Mouse (Mus musculus): ENCODE data around the gene Abcc3.
"Not testable (repeated sequence)": the region's sequence is repeated elsewhere in the genome, so short reads cannot be mapped to it uniquely, and the experiment has no call there.

Abcc3 gene

DNA sequence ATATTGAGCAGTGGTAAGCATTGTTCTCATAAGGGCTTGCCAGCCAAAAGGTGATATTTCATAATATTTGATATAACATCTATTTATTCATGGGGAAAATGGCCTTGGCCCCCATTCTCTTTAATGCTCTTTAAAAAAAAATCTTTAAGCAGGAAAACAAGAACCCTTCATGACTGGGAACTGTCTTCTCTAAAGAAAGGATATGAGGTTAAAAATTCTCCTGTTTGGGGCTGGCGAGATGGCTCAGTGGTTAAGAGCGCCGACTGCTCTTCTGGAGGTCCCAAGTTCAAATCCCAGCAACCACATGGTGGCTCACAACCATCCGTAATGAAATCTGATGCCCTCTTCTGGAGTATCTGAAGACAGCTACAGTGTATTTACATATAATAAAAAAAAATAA lies 9.2 kb upstream of the Abcc3 start:
- DNase-seq (ENCODE audit: low spot score), result not testable (repeated sequence)

DNA sequence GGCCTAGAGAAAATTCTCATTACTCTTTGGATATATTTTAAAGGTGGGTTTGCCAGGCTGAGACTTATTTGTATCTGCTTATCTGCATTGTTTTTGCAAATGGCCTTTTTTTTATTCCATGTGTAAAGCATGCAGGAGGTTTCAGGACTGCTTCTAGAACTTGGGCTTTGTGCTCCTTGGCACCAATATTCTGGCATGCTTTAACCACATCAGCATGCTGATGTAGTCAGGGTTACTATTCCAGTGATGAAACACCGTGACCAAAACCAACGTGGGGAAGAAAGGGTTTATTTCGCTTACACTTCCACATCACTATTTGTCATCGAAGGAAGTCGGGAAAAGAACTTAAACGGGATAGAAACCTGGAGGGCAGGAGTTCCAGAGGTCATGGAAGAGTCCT lies 8.2 kb upstream of the Abcc3 start:
- no peak for DNase-seq (ENCODE audit: low spot score)

DNA sequence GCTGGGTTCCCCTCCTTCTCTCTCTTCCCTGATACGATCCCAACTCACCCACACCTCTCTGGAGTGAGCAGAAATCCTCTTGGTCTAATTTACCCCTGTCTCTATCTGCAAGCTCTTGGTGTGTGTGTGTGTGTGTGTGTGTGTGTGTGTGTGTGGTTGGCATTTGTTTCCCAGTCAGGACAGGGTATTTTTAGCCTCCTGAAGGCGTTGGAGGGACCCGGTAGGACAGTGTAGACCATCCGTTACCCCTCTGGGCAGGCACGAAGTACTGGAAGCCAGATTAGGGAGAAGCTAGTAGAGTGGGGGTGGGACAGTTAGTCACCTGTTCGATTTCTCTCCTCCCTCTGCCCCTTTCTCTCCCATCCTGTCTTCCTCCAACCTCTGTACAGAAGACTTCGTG lies 1.3 kb upstream of the Abcc3 start:
- DNase-seq (ENCODE audit: low spot score), result no peak

DNA sequence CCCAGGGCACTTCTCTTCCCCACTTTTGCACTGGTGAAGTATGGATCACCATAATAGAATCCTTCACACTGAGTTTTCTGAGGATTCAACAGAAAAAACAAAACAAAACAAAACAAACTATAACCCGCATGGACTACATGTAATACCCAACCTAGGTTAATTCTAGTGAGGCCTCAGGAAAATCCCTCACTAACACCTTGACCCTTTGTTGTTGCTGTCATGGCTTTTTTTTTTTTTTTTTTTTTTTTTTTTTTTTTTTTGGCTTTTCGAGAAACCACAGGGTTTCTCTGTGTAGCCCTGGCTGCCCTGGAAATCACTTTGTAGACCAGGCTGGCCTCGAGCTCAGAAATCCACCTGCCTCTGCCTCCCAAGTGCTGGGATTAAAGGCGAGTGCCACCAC lies 693 bp upstream of the Abcc3 start:
- DNase-seq (ENCODE audit: low spot score), result not testable (repeated sequence)

DNA sequence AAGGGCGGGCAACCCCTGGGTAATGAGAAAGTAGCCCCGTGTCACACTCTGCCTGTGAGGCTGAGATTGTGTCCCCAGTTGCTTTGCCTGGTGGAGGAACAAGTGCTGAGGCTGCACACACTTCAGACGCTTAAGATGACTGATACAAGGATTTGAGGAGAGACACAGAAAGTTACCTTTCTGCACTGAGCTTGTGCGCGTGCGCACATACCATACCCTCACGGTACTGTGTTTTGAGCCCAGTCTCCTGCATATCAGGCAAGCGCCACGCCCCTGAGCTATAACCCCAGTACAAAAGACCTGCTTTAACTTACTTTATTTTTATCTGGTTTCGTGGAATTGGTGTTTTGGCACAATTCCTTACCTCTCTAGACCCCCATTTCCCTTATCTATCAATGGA lies 1.1 kb downstream of the Abcc3 start:
- DNase-seq (ENCODE audit: low spot score), result no peak

DNA sequence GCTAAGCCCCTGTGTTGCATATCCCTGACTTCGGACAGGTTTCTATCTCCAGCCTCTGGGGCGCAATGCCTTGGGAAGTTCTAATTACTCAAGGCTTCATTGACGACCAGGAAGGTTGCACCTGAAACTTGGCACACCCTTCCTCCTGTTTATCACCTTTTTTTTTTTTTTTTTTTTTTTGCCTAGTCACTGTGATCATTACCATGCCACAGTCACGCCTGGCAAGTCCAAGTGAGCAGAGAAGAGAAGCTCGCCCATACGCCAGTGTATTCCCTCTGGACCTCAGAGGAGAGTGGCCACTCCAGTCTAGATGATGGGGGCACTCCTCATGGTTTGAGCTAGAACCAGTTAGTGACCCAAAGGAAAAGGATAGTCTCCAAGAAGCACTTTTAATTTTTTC lies 2.0 kb downstream of the Abcc3 start:
- DNase-seq (ENCODE audit: low spot score), result no peak

DNA sequence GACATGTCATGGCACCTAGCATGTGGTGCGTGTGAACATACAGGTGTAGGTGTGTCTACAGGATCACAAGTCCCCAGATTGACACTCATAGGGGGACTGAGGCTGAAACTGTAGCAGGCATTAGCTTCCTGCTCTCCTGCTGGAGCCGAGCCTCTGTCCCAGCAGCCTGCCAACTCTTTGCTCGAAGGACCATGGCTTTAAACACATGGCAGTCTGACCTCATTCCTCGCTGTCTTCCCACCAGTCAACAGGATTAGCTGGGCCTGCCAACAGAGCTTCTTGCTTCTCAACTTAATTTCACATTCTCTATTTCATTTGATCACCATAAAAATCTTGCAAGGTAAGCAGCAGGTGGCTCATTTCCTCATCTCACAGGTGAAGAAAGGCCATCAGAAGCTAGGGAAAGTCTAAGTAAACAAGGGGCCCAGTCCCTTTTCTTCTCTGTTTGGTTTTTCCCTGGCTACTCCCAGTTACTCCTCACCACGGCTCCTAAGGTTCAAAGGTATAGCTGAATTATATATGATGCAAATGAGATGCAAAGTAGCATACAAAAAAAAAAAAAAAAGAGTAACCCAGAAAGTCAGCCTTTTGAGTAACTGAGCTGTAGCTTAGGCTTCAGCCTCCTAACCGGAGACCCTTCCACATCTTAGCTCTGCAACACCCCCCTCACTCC lies 2.9 kb downstream of the Abcc3 start:
- DNase-seq (ENCODE audit: low spot score), result no peak

DNA sequence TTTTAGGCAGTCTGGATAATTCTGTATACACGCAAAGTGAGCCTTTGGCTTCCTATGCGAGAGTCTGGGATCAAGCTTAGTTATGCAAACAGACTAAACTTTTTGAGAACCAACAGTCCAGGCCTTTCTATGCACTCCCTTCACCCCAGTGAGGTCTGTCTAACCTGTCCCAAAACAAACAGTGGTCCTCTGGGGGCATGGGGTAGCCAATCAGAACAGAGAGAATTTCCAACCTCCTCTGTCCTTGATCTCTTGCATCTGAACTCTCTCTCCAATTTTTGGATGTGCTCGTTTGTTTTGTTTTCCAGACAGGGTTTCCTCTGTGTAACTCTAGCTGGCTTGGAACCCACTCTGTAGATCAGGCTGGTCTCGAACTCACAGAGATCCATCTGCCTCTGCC lies 3.8 kb downstream of the Abcc3 start:
- no peak for DNase-seq (ENCODE audit: low spot score)

DNA sequence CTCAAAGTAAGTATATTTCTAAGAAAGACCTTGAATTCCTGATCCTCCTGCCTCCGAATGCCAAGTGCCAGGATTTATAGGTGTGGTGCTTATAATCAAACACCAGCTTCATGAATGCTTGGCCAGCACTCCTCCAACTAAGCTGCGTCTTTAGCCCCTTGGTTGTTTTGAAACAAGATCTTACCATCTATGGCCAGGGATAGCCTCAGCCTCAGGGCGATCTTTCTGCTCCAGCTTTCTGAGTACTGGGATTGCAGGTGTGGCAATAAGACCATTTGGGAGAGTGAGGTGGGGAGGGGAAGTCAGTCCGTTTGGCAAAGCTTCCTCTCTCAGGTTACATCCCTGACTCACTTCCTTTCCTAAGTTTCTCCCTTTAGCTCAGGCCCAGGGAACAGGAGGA lies 5.0 kb downstream of the Abcc3 start:
- no peak for DNase-seq (ENCODE audit: low spot score)

DNA sequence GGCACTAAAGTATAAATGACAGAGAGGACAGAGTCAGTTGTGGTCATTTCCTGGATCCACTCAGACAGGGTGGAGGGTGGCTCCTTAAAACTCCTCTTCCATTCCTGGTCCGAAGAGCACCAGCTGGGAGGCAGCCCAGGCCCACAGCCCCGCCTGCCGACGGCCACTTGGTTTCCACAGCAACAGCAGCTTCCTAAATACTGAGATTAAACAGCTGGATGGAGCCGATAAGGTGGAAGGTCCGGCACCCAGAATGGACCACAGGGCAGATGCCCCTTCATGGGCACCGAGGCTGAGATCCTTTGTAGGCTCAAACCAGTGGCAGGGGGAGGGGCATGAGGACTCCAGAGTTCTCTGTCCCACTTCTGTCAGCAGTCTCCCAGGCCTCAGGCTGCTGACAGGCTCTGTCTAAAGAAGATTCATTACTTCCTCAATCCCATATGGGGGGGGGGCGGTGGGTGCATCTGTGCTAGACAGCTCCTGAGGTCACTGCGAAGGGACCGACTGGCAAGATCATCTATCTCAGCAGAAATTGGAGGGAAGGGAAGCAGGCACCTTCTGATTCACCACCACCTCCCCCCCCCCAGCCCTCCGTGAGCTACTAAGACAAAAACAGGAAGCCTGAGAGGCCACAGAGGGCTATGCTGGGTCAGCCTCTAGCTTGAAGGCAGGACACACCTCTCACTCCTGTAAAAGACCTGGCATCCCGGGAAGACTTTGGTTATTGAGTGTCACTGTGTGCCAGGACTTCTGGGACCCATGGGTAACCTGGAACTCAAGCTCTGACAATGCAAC lies 6.6 kb downstream of the Abcc3 start:
- no peak for DNase-seq (ENCODE audit: low spot score)

DNA sequence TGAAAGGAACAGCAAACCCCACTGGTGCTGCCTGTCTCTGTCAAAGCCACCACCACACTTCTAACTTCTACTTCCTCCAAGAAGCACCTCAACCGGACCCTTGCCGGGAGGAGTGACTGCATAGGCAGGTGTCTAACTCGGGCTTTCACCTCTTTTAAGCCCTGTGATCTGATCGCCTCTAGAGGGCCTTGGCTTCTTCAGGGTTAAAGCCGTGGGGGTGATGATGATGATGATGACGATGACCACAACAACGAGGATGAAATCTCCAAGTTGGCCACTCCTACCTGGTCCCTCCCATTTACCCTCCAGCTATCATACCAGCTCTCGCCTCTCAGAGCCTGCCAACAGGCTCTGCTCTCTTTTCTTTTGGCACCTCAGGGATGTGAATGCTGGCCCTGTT lies 13.1 kb downstream of the Abcc3 start:
- DNase-seq (ENCODE audit: low spot score), result no peak

DNA sequence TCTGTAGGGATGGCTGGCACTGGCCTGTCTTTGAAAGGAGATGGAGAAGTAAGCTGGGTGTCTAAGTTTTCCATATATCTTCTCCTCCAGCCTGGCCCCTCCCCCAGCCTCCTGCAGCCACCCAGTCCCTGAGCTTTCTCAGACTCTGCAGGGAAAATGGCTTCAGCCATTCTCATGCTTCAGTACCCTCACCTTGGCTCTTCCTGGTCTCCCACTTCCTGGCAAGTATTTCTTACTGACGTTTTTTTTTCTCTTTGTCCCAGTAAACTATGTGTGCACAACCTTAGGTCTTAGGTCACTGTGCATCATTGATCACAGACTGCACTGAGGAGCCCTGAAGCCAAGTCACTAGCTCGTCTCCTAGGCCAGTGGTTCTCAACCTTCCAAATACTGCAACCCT lies 13.7 kb downstream of the Abcc3 start:
- DNase-seq (ENCODE audit: low spot score), result no peak

DNA sequence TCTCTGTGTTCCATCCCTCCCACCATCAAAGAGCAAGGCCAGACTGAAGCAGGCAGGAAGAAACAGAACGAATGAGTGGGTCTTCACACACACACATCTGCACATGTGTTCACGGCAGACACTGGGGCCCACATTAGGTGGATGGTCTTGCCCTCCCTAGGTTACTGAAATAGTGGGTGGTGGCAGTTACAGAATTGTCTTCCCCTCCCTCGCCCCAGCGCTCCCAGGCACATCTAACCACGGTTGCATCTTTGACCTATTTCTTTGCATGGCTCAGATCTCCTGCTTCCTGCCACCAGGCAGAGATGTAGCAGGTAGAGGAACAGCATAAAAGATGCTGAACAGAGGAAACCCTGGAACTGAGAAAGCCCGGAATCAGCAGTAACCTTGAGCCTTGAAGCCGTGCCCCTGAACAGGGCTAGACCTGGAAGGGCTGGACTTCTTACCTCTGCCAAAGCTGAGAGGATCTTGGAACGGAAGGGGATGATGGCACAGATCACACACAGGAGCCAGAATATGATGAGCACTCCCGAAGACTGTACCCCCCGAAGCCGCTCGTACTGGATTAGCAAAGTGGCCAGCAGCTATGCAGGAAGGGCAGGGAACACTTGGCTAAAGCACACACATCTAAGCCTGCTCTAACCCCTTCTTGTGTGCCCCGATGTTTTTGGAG lies 18.4 kb downstream of the Abcc3 start:
- no peak for DNase-seq (ENCODE audit: low spot score)

DNA sequence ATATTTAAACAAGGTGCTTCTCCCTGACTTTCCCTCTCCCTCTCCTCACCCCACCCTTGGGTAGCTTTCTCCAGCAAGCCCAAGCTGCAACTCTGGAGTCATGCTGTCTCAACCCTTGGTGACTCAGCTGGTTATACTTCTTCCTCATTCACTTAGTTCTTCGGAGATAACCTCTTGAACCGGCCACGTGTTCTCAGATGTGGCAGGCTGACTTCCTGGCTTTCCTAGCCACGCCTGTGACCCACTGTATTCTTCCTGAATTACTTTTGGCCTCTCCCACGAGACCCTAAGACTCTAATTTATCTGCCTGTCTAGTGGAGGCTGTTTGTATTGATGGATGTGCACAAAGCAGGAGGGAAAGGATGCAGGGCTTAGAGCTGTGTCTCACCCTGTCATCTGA lies 22.0 kb downstream of the Abcc3 start:
- no peak for DNase-seq (ENCODE audit: low spot score)

DNA sequence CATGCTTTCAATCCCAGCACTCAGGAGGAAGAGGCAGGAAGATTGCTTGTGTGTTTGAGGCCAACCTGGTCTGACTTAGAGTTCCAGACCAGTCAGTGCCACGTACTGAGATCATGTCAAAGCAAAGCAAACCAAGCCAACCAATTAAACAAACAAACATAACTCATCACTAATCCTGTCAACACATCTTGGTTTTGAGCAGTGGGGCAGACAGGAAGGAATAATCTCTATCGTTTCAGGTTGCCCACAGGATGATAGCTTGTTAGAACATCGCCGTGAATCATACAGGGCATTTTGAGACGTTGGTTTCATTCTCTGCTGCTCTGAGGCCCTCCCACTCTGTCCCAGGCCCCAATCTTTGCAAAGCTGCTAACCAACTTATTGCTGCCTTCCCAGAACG lies 22.8 kb downstream of the Abcc3 start:
- DNase-seq (ENCODE audit: low spot score), result no peak

DNA sequence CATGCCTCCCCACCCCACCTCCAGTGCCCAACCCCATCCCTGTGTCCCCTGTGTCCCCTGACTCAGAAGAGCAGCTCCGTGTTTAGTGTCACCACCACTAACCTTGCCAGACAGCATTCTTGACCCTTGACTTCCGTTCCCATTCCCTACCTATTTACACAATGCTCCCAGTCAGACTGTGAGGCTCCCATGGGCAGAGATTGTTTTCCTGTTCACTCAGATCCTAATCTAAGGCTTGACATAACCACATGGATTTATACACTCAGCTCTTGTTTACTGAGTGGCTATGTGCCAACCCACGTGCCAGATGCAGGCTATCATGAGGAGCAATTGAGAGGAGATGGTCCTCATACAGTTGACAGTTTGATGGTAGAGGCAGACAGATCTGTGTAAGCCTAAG lies 27.5 kb downstream of the Abcc3 start:
- DNase-seq (ENCODE audit: low spot score), result no peak

DNA sequence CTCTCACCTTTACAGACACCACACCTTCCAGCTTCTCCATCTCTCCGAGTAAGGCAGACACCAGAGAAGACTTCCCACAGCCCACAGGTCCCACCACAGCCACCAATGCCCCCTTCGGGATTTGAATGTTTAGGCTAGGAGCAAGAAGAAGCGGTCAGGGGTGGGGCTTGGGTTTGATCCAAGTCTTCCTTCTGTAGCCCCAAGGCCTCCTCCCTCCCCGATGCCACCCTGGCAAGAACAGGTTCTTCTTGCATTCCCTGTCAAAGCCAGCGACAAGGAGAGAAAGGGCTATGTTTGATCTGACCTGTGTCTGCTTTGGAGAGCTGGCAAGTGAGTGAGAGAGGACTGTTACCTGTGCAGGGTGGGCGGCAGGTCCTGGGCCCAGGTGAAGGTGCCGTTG lies 29.1 kb downstream of the Abcc3 start:
- DNase-seq (ENCODE audit: low spot score), result no peak

DNA sequence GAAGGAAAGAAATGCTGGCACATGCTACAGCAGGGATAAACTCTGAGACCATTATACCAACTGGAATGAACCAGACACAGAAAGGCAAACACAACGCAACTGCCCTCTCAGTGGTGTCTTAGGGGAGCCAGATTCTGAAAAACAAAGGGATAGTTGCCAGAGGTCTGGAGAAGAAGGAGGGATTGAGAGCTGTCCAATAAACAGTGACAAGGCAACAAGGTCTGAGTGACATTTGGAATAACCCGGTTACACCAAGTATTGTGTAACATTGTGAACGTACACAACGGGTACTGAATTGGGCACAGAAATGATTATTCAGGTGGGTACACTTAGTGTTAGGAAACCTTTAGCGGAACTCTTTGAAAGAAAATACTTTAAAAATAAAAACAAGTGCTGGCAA lies 30.7 kb downstream of the Abcc3 start:
- DNase-seq (ENCODE audit: low spot score), result no peak

DNA sequence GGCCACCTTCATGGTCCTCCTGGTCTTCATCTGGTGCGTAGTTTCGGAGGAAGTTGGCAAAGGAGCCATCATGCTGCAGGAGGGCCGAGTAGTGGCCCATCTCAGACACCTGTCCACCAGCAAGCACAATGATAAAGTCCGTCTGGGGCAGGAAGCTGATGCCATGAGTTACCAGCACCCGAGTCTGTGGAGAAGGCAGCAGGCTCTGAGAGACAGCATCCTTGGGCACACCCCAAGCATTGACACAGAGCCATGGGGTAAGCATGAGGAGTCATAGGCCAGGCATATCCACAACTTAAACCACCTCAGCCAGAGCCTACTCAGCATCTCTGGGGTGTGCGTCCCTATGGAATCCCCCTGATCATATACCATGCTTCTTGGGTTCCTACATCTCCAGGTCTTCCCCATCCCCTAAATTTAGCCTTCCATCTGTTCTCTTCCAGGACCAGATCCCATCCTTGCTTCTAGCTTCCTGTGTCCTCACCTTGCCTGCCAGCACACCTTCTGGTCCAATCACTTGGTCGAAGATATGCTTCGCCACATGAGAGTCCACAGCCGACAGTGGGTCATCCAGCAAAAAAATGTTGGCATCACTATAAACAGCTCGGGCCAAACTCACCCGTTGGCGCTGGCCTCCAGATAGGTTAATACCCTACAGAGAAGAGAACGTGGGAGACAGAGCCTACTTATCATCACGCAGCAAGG lies 31.5 kb downstream of the Abcc3 start:
- no peak for DNase-seq (ENCODE audit: low spot score)

DNA sequence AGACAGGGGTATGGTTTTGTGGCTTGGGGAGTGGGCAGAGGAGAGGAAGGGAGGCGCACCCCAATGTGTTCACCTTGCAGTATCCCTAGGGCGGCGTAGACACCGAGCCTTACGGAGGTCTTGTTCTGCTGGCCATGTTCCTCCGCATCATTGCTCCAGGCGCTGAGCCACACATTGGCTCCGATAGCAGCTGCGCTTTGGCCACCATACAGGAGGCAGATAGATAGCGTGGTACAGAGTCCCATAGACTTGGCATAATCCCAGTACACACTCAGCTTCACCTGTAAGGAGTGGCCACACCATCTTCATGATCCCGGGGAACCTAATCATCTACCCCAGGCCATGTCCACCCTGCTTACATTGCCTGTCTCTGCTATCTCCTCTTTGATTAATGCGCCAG lies 33.6 kb downstream of the Abcc3 start:
- no peak for DNase-seq (ENCODE audit: low spot score)

DNA sequence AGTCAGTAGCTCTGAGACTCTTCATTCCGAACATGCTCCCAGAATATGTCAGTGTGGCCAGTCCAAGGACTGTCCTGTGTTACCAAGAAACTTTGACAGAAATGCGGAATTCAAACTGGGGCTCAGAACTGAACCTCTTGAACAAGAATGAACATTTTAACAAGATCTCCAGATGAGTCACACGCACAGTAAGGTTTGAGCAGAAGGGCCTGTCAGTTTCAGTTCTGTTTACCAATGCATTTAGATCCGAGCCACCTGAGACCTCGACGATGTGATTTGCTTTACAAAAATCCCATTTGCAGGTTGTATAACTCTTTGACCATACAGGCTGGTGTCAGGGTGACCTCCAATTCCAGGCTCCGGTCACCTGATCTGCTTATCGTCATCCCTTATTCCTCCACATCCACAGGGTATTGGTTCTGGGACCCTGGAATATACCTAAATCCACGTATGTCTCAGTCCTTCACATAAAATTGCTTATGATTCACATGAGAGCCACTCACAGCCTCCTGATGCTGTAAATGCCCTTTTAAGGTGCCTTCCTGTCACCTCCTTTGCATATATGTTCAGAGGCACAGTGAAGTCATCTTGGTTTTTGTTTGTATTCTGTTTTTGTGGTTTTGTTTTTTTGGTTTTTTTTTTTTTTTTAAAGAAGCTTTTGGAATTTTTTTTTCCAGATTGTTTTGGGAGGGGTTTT lies 37.1 kb downstream of the Abcc3 start:
- no peak for DNase-seq (ENCODE audit: low spot score)

DNA sequence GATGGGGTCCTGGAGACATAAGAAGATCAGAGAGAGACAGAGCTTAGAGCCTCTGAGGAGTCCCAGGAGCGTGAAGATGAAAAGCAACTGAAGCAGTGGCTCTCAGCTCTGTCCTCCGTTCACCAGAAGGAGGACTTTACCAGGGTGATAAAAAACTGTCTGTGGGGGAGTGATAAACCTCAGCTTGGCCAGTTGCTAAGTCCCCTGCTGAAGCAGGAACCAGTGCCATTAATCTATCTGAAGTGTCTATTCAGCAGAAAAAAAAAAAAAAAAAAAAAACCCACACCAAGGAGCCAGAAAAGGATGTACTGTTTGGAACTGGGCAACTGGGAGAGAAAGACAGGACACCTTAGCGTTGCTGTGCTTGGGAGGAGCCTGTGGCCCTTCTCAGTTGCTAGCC lies 41.7 kb downstream of the Abcc3 start:
- no peak for DNase-seq (ENCODE audit: low spot score)
